Mouse (Mus musculus) c-Kit-positive CD71-negative TER-119-negative erythroid progenitor cells, embryonic 14.5 days (primary cell): ENCODE measurements around the gene Nab1.

ENCODE experiments used
- DNase-seq: peaks from one replicate; pipeline ENCODE4 v3.0.0-alpha.2; 2013; ENCODE audit warnings: low read depth

The Nab1 gene

DNA sequence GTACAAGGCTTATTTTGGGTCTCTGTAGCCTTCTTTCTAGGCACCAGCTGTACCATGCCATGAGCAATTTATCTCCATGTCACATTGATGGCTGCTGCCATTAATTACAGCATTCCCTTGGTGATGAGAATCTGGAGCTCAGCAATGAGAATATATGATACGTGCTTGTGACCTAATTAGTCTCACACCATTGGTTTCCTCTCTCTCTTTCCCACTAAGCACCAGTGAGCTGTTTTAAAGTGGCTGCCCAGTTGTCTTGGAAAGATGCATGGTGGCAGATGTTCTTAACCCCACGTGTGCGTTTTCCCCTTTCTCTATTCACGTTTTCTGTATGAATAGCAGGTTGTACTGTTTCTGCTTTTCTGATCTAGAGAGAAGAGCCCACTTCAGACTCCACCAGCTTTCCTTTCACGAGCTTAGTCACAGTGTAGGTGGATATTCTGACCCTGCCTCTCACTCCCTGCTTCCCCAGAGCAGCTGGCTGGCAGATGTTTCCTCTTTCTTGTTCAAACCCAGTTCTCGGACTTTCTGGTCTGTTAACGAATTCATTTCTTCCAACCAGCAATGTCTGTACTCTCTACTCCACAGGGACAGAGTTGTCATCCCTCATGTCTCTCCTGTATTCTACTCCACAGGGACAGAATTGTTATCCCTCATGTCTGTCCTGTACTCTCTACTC lies 29.5 kb downstream of the Nab1 start:
- DNase-seq = peak; percentile 17

DNA sequence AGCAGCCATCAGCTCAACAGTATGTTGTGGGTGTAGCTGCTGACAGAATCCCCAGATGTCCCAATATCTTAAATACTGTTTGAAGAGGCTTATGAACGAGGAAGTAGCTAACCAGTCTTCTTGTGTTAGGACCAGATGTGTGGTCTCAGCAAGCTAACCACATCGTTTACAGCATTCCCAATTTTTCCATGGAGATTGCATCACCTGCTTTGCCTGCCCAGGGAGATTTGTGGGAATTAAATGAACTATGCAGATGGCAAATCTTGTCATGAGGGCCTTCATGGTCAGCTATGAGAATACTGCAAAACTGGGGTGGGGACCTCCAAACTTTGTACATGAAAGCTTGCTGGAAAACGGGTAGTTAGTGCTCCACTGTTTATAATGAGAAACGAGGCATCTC lies 30.2 kb downstream of the Nab1 start:
- no peak for DNase-seq

DNA sequence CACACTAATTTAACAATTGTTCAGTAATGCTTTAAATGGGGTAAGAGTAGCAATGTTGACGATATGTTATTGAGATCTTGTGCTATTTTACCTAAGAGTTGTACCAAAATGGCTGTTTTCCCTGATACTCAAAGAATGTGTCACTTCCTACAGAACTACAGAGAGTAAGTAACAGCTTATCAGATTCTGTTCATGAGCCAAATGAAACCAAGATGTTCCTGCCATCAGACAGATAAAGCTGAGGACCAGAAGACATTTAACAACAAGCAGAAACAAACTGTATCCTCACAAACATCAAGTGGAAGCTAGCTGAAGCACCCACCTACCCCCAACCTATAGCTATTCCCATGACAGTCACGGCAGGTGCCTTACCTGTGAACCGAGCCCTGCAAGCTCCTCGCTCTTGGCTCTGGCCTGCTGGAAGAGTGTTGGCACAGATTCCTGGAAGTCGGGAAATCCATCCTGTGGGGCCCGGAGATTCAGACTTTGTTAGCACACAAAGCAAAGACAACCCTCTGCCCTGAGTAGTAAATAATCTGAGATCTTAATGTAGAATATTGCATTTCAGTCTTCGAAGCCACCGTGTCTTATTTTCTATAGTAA lies 33.9 kb downstream of the Nab1 start:
- DNase-seq = no peak

GRCm38 (mm10) chr1:52465830-52466229 lies 34.6 kb downstream of the Nab1 start:
- DNase-seq = no peak

DNA sequence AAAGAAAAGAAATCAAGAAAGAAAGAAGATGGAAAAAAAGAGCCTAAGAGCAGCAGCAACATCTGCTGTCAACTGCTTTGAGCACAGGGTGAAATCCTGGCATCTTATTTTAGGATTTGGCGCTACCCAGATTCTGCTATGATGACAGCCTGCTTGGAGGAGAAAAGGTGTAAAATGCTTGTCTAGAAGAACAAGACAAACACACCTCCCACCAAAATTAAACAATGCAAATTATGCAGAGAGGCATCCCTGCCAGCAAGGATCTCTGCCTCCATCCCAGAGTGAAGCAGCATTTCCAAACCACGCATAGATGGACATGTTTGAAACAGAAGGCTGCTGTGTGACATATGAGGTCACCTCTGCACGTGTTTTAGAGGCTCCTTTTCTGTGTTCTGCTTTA lies 35.2 kb downstream of the Nab1 start:
- no peak for DNase-seq

GRCm38 (mm10) chr1:52463305-52463704 lies 37.2 kb downstream of the Nab1 start:
- no peak for DNase-seq

GRCm38 (mm10) chr1:52456571-52456970 lies 43.9 kb downstream of the Nab1 start:
- no peak for DNase-seq

- DNase-seq = peak; percentile 44
Measured at GRCm38 (mm10) chr1:52454509-52455001, 45.9 kb downstream of the Nab1 start.

DNA sequence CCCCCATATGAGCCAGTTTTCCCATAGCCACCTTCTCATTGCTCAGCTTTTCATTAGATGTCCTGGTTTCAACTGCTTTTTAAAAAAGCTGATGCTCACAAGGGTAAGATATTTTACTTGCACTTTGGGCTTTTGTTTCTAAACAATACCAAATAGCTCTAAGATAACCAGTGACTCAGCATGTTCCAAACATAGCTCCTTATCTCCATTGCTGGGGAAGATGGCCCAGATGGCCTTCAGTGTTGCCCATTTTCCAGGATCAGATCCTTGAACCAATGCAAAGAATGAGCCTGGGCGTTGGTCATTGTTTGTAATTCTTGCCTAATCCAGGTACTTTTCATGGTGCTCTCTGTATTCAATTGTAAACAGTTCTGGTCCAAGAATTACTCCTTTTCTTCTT lies 49.1 kb downstream of the Nab1 start:
- no peak for DNase-seq

DNA sequence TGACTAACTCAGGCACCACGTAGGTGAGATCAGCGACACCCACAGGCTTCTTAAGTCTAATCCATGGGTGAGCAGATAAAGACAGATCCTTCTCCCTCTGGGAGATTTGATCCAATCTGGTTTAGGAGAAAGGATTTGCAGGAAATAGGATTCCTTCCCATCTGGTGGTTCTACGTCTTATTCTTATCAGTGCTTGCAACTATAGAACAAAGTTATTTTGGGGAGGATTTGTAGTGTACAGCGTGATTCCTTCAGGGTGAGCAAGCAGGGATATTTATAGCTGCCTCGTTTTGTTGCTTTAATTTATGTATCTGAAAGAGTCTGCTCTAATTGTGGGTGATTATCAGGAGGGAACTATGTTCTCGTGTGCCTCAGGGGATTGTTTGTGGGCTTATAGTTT lies 64.6 kb downstream of the Nab1 start:
- no peak for DNase-seq

DNA sequence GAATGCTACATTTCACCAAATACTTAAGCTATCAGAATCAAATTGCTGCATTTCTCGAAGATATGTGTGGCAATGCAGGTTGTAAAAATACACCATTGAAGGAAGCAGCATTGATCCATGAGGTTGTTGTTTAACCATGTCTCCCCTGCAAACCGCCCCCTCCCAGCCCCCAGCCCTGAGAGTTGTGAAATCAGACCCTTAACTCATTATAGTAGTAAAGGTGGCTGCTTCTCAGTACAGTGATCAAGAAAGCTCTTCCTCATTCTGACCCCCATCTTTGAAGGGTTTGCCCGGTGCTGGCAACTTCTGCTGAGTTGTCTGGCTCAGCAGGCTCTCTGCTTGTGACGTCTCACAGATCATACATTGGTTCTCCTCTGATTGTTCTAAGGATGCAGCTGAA lies 66.4 kb downstream of the Nab1 start:
- no peak for DNase-seq

GRCm38 (mm10) chr1:52431806-52432205 lies 68.7 kb downstream of the Nab1 start:
- no peak for DNase-seq

GRCm38 (mm10) chr1:52430606-52431005 lies 69.9 kb downstream of the Nab1 start:
- no peak for DNase-seq

- DNase-seq = no peak
Measured at GRCm38 (mm10) chr1:52430116-52430515, 70.4 kb downstream of the Nab1 start.

DNA sequence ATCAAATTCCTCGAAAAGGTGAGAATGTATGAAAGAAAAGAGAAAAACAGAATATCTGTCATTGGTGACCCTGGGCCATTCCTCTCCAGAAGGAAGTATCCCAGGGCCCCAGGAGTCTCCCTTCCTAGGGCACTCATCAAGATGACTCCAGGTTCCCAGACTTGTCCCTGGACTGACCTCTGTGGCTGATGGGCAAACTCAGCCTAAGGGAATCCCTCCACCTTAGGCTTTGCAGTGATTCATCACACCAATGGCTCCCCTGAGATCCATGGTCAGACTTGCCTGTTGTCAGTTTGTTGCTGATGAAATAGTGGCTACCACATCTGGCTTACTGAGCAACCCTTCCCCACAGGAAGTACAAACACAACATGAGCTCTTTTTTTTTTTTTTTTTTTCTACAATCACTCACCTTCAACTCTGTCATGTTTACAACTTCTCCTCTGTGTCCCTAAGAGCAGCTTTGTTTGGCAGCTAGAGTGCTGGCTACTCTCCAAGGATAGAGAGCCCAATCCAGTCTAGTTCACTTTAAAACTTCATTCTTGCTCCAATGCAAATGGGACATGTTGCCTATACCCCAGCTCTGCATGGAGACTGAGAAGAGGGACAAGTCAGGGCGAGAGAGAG lies 72.5 kb downstream of the Nab1 start:
- DNase-seq = no peak

GRCm38 (mm10) chr1:52423846-52424245 lies 76.6 kb downstream of the Nab1 start:
- no peak for DNase-seq

DNA sequence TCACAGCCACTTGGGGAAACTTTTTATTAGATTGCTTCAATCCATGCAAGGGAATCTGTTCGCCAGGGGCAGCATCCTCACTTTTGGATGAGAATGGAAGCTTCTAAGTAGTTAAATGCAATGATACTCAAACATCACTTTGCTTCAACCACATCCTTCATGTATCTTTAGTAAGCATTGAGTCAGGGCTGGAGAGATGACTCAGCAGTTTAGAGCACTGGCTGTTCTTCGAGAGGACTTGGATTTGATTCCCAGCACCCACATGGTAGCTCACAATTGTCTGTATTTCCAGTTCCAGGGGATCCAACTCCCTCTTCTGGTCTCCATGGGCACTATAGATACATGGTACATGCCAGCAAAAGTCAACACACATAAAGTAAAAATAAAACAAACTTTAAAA lies 77.4 kb downstream of the Nab1 start:
- no peak for DNase-seq

GRCm38 (mm10) chr1:52422137-52422536 lies 78.3 kb downstream of the Nab1 start:
- DNase-seq = no peak

DNA sequence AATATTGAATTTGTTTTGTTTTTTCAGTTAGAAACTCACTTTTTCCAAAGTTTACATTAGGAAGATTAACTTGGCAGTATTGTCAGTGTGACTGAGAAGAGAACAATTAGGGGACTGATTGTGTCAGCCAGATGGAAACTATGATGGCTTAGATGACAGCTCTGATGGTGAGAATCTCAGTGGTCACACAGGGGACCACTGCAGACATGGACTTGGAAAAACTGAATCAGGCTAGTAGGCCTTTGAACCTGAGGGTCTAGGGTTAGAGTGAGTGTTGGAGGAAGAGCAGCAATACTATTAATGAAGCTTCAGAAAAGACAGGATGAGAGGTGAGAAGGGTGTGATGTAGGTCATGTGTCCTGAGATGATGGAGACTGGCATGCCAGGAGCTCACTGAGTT lies 78.9 kb downstream of the Nab1 start:
- no peak for DNase-seq

GRCm38 (mm10) chr1:52419088-52419819 lies 81.2 kb downstream of the Nab1 start:
- no peak for DNase-seq
